Mouse (Mus musculus): ENCODE results near the gene Tmem132d.

Gene Tmem132d

GRCm38 (mm10) chr5:128432916-128433315, at the start of gene Tmem132d:
TSS of gene Tmem132d (minus strand) at chr5:128433077.
- peak; percentile 61 for DNase-seq (ENCODE audit: low read depth, low spot score)

- no peak for DNase-seq (ENCODE audit: low read depth, low spot score)
Observed at GRCm38 (mm10) chr5:128480816-128481215, 47.9 kb upstream of the Tmem132d start.

- DNase-seq (ENCODE audit: low read depth, low spot score) = no peak
Observed at GRCm38 (mm10) chr5:128475372-128475771, 42.5 kb upstream of the Tmem132d start.

GRCm38 (mm10) chr5:128469812-128470211, 36.9 kb upstream of the Tmem132d start:
- DNase-seq (ENCODE audit: low read depth, low spot score) = no peak

- no peak for DNase-seq (ENCODE audit: low read depth, low spot score)
Observed at GRCm38 (mm10) chr5:128464514-128464913, 31.6 kb upstream of the Tmem132d start.

- no peak for DNase-seq (ENCODE audit: low read depth, low spot score)
Observed at GRCm38 (mm10) chr5:128460605-128461004, 27.7 kb upstream of the Tmem132d start.

GRCm38 (mm10) chr5:128455732-128456131, 22.9 kb upstream of the Tmem132d start:
- DNase-seq (ENCODE audit: low read depth, low spot score) = no peak

GRCm38 (mm10) chr5:128452196-128452595, 19.3 kb upstream of the Tmem132d start:
- DNase-seq (ENCODE audit: low read depth, low spot score) = no peak

GRCm38 (mm10) chr5:128450808-128451207, 17.9 kb upstream of the Tmem132d start:
- no peak for DNase-seq (ENCODE audit: low read depth, low spot score)

GRCm38 (mm10) chr5:128444876-128445275, 12.0 kb upstream of the Tmem132d start:
- DNase-seq (ENCODE audit: low read depth, low spot score) = no peak

- no peak for DNase-seq (ENCODE audit: low read depth, low spot score)
Observed at GRCm38 (mm10) chr5:128443848-128444247, 11.0 kb upstream of the Tmem132d start.

GRCm38 (mm10) chr5:128441121-128441520, 8.2 kb upstream of the Tmem132d start:
- DNase-seq (ENCODE audit: low read depth, low spot score) = no peak

GRCm38 (mm10) chr5:128439828-128440227, 7.0 kb upstream of the Tmem132d start:
- DNase-seq (ENCODE audit: low read depth, low spot score) = no peak

- DNase-seq (ENCODE audit: low read depth, low spot score) = no peak
Observed at GRCm38 (mm10) chr5:128438078-128438477, 5.2 kb upstream of the Tmem132d start.

- DNase-seq (ENCODE audit: low read depth, low spot score) = peak; percentile 74
Observed at GRCm38 (mm10) chr5:128436909-128437308, 4.0 kb upstream of the Tmem132d start.

- DNase-seq (ENCODE audit: low read depth, low spot score) = no peak
Observed at GRCm38 (mm10) chr5:128435683-128436082, 2.8 kb upstream of the Tmem132d start.

GRCm38 (mm10) chr5:128433786-128434185, 909 bp upstream of the Tmem132d start:
- DNase-seq (ENCODE audit: low read depth, low spot score) = no peak

- no peak for DNase-seq (ENCODE audit: low read depth, low spot score)
Observed at GRCm38 (mm10) chr5:128432422-128432821, 455 bp downstream of the Tmem132d start.

- no peak for DNase-seq (ENCODE audit: low read depth, low spot score)
Observed at GRCm38 (mm10) chr5:128424636-128425035, 8.2 kb downstream of the Tmem132d start.

GRCm38 (mm10) chr5:128424213-128424612, 8.7 kb downstream of the Tmem132d start:
- DNase-seq (ENCODE audit: low read depth, low spot score) = no peak

GRCm38 (mm10) chr5:128422090-128422489, 10.8 kb downstream of the Tmem132d start:
- DNase-seq (ENCODE audit: low read depth, low spot score) = no peak

GRCm38 (mm10) chr5:128418149-128418710, 14.6 kb downstream of the Tmem132d start:
- DNase-seq (ENCODE audit: low read depth, low spot score) = no peak

GRCm38 (mm10) chr5:128414056-128414455, 18.8 kb downstream of the Tmem132d start:
- no peak for DNase-seq (ENCODE audit: low read depth, low spot score)

GRCm38 (mm10) chr5:128412306-128412705, 20.6 kb downstream of the Tmem132d start:
- DNase-seq (ENCODE audit: low read depth, low spot score) = no peak
